19 mouse cellular contexts compared by ENCODE assay signal in the genomic region with DNA sequence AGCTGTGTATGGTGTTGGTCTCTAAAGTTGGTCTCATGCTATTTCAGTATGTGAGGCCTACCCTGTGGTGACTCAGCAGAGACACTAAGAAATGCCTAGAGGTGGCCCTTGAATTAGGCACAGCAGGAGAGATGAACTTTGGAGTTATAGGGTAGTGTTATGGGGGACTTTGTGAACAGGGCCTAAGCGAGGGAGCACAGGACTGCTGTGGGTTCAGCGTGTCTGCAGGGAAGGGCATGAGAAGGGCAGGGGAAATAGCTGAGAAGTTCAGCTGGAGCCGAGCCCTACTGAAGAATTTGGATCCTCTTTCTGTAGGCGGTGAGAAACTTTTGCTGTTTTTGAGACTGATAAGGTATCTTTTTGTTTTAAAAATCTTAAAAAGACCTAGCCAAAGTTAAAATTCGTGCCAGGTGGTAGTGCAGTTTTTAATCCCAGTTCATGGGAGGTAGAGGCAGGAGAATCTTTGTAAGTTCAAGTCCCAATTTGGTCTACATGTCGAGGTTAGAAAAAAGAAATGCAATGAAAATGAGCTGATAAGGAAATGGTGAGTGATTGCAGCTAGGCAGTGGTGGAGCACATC.
A peak's percentile ranks its signal among the peaks of the same experiment; 100 is the strongest.
DNase-seq lines count a peak whose midpoint lies in the region; ATAC-seq and TF ChIP-seq lines count a peak whose summit lies in the region.
"Had no signal": no experiment of that assay in that cellular context is flagged by ENCODE, and none has a peak within 500 bp of the region (broad histone marks: within the 10 kb centered on the region; RNA-seq: fewer than 3 reads in every experiment).

No protein-coding gene starts in this region.

- H3K4me2 ChIP-seq in liver, postnatal 0 days (ENCODE audit: low read depth, low read length): no peak overlapping the region
- no peak overlapping the region for H3K4me2 ChIP-seq in liver, embryonic 12.5 days
- H3K4me2 ChIP-seq: liver, embryonic 13.5 days; neural tube, embryonic 15.5 days had no signal

- intact Hi-C loops in left cerebral cortex, postnatal 25 days (cut with DNase I): no loop called here

- H3K9ac ChIP-seq in liver, postnatal 0 days (replicated peaks): no peak overlapping the region
- H3K9ac ChIP-seq in liver, embryonic 12.5 days: no peak overlapping the region
- H3K9ac ChIP-seq: forebrain, postnatal 0 days; liver, embryonic 13.5 days; neural tube, embryonic 15.5 days had no signal

- ATAC-seq in liver, postnatal 0 days: no peak
- ATAC-seq in liver, embryonic 12.5 days: no peak
- peak; percentile 26; the same call in 1 of the 2 replicates for ATAC-seq in megakaryocyte-erythroid progenitor cell, adult 5-6 weeks (replicated peaks; ENCODE audit: low FRiP score, low TSS enrichment, poor library complexity, severe bottlenecking)
- ATAC-seq: forebrain, postnatal 0 days; lung, postnatal 0 days had no signal

- peaks cover 3% of the 10 kb centered on the region; the same call in 1 of the 2 replicates for H3K4me1 ChIP-seq in liver, postnatal 0 days (ENCODE audit: insufficient read depth)
- peaks cover 16% of the 10 kb centered on the region for H3K4me1 ChIP-seq in liver, embryonic 12.5 days
- H3K4me1 ChIP-seq: limb, embryonic 10.5 days; neural tube, embryonic 15.5 days had no signal

- H3K36me3 ChIP-seq in liver, postnatal 0 days (replicated peaks; ENCODE audit: insufficient read depth, low read length): no peaks in the 10 kb centered on the region
- no peaks in the 10 kb centered on the region for H3K36me3 ChIP-seq in liver, embryonic 12.5 days
- H3K36me3 ChIP-seq: embryonic facial prominence, embryonic 10.5 days; heart, embryonic 10.5 days; liver, embryonic 13.5 days; neural tube, embryonic 15.5 days had no signal

- WGBS in liver, postnatal 0 days (ENCODE audit: insufficient replicate concordance): 67% methylated on average over 6 of the region's 6 CpGs
- WGBS in liver, embryonic 12.5 days (ENCODE audit: insufficient replicate concordance): 57% methylated on average over 6 of the region's 6 CpGs

- H3K4me3 ChIP-seq in liver, postnatal 0 days (ENCODE audit: low read depth, low read length): no peak overlapping the region
- H3K4me3 ChIP-seq in liver, embryonic 12.5 days: no peak overlapping the region
- H3K4me3 ChIP-seq: embryonic facial prominence, embryonic 10.5 days; heart, embryonic 10.5 days; limb, embryonic 10.5 days; liver, embryonic 13.5 days; neural tube, embryonic 15.5 days had no signal

- 0 out of 2 replicates have a peak overlapping the region, but pooled peaks have one; percentile 44 for H3K27ac ChIP-seq in liver, postnatal 0 days (ENCODE audit: low read depth)
- H3K27ac ChIP-seq in liver, embryonic 12.5 days: no peak overlapping the region
- H3K27ac ChIP-seq: heart, embryonic 10.5 days; limb, embryonic 10.5 days; liver, embryonic 13.5 days; neural tube, embryonic 15.5 days had no signal

- no peaks in the 10 kb centered on the region for H3K27me3 ChIP-seq in liver, postnatal 0 days (ENCODE audit: insufficient read depth, low read length)
- no peaks in the 10 kb centered on the region for H3K27me3 ChIP-seq in liver, embryonic 12.5 days (replicated peaks)
- H3K27me3 ChIP-seq: liver, embryonic 13.5 days; neural tube, embryonic 15.5 days had no signal

- no peak for TF ChIP-seq CTCF in liver, postnatal 0 days (IDR thresholded peaks at IDR 0.05; ENCODE audit: low read depth)

- no peak for DNase-seq in liver, postnatal 0 days
- DNase-seq in R1 (ENCODE audit: low read depth, low spot score): peak; percentile 74
- DNase-seq in kidney, adult 9 months: peak; percentile 66
- no peak for DNase-seq in left cerebral cortex, postnatal 25 days (ENCODE audit: low spot score in 2 of 2)
- DNase-seq in ovary, postnatal 10 days (ENCODE audit: low spot score): no peak
- DNase-seq: cerebellum, adult 11-12 months; cerebellum, postnatal 36 days; forebrain, postnatal 0 days; gastrocnemius, postnatal 14 days; liver, embryonic 13.5 days; retina, postnatal 1 day; thymus, postnatal 14 days had no signal

- no peaks in the 10 kb centered on the region for H3K9me3 ChIP-seq in liver, postnatal 0 days (ENCODE audit: low read length)
- no peaks in the 10 kb centered on the region for H3K9me3 ChIP-seq in liver, embryonic 12.5 days (replicated peaks)
- H3K9me3 ChIP-seq: embryonic facial prominence, embryonic 10.5 days; heart, embryonic 10.5 days; limb, embryonic 10.5 days; liver, embryonic 13.5 days; neural tube, embryonic 15.5 days had no signal

- TF ChIP-seq EP300 in liver, postnatal 0 days (IDR thresholded peaks at IDR 0.05; ENCODE audit: low read depth): no peak

Comparison
In these comparisons a context has a peak if more than half of its experiments do, and no peak if none do; other contexts are left out.
1. DNase-seq: peak in R1 (single experiment) and kidney, adult 9 months (single experiment); none in liver, postnatal 0 days (single experiment), left cerebral cortex, postnatal 25 days (0 of 2) and ovary, postnatal 10 days (single experiment).